Mouse (Mus musculus) embryonic facial prominence, embryonic 10.5 days (tissue): ENCODE data around the gene Ythdc1. TPM values are rescaled to one million over a fixed set of nuclear protein-coding genes. Genes with fewer than 3 reads are reported as not detected.
"Not testable (repeated sequence)": the region's sequence is repeated elsewhere in the genome, so short reads cannot be mapped to it uniquely, and the experiment has no call there.

Experiments
- DNase-seq: peaks from one replicate; pipeline ENCODE4 v3.0.0-alpha.2; 2017; ENCODE audit warnings: low spot score
- H3K27ac ChIP-seq: fragments of 300-500 bp; sonication (generic); replicated peaks from 2 replicates; pipeline ENCODE4 v1.5.1; 2016; ENCODE audit warnings: mild to moderate bottlenecking
- H3K27me3 ChIP-seq: fragments of 300-500 bp; sonication (generic); replicated peaks from 2 replicates; pipeline ENCODE4 v1.6.1; 2016; ENCODE audit warnings: low read depth, mild to moderate bottlenecking; ENCODE audit not compliant: poor library complexity, severe bottlenecking
- H3K36me3 ChIP-seq: fragments of 300-500 bp; sonication (generic); replicated peaks from 2 replicates; pipeline ENCODE4 v1.6.1; 2016; ENCODE audit warnings: mild to moderate bottlenecking, moderate library complexity
- H3K4me1 ChIP-seq: fragments of 300-500 bp; sonication (generic); 2 replicates; pipeline ENCODE4 v1.6.1; 2016
- H3K4me3 ChIP-seq: fragments of 300-500 bp; sonication (generic); 2 replicates; pipeline ENCODE4 v1.5.1; 2016; ENCODE audit warnings: mild to moderate bottlenecking, moderate library complexity
- H3K9me3 ChIP-seq: fragments of 300-500 bp; sonication (generic); 2 replicates; pipeline ENCODE4 v1.6.1; 2016; ENCODE audit warnings: mild to moderate bottlenecking
- WGBS: fragments of 180-500 bp; shearing (Covaris S2); methylation state at CpG from one replicate; pipeline ENCODE4 v1.1.7; 2016; 5-methylcytosine and 5-hydroxymethylcytosine counted together
- polyA plus RNA-seq: library from polyadenylated mRNA; unstranded; fragments of >200 nt; fragmentation: Nextera tagmentation; extraction: Ambion mirVana; gene quantifications from 2 replicates; pipeline ENCODE4 v1.2.1, GENCODE M21; 2016

Ythdc1 gene
- polyA plus RNA-seq, 1 experiment from 2014 or later: 43.7 TPM

DNA sequence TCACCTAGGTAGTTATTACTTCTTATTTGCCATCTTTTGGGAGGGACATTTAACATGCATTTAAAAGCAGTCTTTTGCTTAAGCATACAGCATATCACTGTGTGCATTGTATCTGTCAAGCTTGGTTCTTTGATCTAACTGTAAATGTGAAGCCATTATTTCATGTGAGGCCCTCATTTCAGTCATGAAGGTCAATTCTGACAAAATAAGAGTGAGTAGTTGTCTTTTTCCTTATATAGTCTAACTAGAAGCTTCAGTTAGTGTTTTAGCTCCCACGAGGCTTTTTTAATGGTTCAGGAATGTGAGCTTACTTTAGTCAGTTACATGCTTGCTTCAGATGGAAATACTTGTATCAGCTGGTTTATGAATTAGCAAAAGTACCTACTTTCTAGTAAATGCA is 34.1 kb downstream of the Ythdc1 start:
- Histone ChIP-seq H3K36me3 (peaks cover 46% of the 10 kb centered on the region), H3K27me3 (no peaks in the 10 kb centered on the region), H3K9me3 (peaks cover 3% of the 10 kb centered on the region; the same call in 1 of the 2 replicates), H3K4me3 (no peak overlapping the region), H3K27ac (no peak overlapping the region), H3K4me1 (no peaks in the 10 kb centered on the region)
- no peak for DNase-seq
- 85% methylated on average over 1 of the region's 1 CpGs for WGBS

DNA sequence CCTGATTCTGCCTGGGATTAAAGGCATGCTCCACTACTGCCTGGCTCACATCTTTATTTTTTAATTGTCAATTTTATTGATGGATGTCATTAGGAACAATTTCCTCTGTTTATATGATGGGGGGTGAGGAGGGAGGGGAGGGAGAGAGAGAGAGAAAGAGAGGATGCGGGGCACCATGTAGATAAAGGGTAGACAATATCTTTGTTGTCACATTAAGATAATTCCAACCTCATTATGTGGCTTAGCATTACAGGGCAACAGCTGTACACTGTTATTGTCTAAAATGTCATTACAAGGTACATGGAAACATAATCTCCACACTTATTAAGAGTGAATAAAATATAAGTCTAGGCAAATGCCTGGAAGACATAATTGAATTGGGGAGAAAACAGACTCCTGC is 35.5 kb downstream of the Ythdc1 start:
- Histone ChIP-seq H3K36me3 (peaks cover 32% of the 10 kb centered on the region), H3K27ac (no peak overlapping the region), H3K9me3 (peaks cover 3% of the 10 kb centered on the region; the same call in 1 of the 2 replicates), H3K27me3 (no peaks in the 10 kb centered on the region), H3K4me1 (no peaks in the 10 kb centered on the region), H3K4me3 (no peak overlapping the region)
- WGBS: 89% methylated on average over 1 of the region's 1 CpGs
- no peak for DNase-seq

DNA sequence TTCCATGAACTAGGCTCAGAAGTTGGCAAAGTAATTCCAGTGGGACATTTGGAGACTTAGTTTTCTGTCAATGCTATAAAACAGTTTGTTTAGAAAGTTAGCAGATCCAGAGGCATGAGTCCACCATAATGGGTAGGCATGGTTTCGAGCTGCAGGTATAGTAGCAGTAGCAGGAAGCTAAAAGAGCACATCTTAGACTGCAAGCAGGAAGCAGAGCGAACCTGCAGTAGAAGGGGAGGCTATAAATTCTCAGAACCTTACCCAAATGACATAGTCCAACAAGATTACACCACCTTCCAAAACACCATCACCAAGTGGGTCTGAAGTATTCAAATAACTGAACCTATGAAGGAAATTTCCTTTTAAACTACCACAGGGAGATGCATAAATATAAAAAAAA is 36.2 kb downstream of the Ythdc1 start:
- H3K4me1 ChIP-seq: no peaks in the 10 kb centered on the region
- H3K9me3 ChIP-seq: peaks cover 3% of the 10 kb centered on the region; the same call in 1 of the 2 replicates
- H3K36me3 ChIP-seq: peaks cover 26% of the 10 kb centered on the region
- no peak overlapping the region for H3K27ac ChIP-seq
- WGBS: 90% methylated on average over 2 of the region's 2 CpGs
- H3K27me3 ChIP-seq: no peaks in the 10 kb centered on the region
- no peak for DNase-seq
- H3K4me3 ChIP-seq: no peak overlapping the region

DNA sequence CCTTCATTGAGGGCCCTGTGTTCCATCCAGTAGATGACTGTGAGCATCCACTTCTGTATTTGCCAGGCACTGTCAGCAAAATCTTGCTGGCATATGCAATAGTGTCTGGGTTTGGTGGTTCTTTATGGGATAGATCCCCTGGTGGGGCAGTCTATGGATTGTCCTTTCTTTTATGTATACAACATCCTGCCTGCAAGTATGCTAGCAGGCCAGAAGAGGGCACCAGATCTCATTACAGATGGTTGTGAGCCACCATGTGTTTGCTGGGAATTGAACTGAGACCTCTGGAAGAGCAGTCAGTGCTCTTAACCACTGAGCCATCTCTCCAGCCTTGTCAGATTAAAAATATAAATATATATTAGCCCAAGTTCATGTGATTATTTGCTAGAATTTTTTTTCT is 37.2 kb downstream of the Ythdc1 start:
- H3K36me3 ChIP-seq: peaks cover 16% of the 10 kb centered on the region
- not testable (repeated sequence) for H3K9me3 ChIP-seq, H3K27ac ChIP-seq, H3K4me1 ChIP-seq, H3K4me3 ChIP-seq, DNase-seq, H3K27me3 ChIP-seq

DNA sequence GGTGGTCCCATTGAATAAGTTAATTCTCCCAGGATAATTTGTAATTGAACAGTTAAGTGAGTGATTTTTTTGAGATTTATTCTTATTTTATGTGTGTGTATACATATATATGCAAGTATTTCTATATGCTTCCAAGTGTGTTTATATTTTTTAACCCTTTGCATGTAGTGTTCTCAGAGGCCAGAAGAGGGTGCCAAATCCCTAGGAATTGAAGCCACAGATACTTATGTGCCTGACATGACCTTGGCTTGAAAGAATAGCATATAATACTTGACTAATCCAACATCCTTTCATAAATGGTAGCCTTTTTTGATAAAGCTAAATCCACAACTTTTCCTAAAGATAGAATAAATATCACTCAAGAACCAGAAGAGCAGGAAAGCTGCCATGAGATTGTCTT is 46.1 kb downstream of the Ythdc1 start:
- peak; percentile 22 for DNase-seq
- Histone ChIP-seq H3K4me3 (no peak overlapping the region), H3K4me1 (no peaks in the 10 kb centered on the region), H3K9me3 (no peaks in the 10 kb centered on the region), H3K27ac (no peak overlapping the region), H3K27me3 (no peaks in the 10 kb centered on the region), H3K36me3 (no peaks in the 10 kb centered on the region)

DNA sequence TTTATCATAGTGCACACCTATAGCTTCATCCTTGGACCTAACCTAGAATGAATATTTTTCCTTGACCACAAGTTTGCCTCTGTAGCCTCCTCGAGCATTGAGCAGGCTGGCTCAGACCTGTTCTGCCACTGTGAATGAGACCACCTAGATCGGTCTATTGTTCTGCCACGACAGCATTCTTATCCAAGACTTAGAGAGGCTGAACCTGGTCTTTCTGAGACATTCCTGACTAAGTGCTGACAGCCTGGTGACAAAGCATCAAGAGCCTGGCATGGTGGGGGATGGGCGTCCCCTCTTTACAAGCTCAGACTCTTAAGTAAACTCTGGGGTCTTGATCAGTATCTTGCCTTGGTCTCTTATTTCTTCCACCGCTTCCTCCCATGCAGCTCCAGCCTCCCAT is 47.6 kb downstream of the Ythdc1 start:
- WGBS: 45% methylated on average over 5 of the region's 5 CpGs
- no peaks in the 10 kb centered on the region for H3K9me3 ChIP-seq
- H3K4me3 ChIP-seq: no peak overlapping the region
- no peaks in the 10 kb centered on the region for H3K36me3 ChIP-seq
- no peaks in the 10 kb centered on the region for H3K27me3 ChIP-seq
- no peaks in the 10 kb centered on the region for H3K4me1 ChIP-seq
- DNase-seq: peak; percentile 53
- no peak overlapping the region for H3K27ac ChIP-seq

DNA sequence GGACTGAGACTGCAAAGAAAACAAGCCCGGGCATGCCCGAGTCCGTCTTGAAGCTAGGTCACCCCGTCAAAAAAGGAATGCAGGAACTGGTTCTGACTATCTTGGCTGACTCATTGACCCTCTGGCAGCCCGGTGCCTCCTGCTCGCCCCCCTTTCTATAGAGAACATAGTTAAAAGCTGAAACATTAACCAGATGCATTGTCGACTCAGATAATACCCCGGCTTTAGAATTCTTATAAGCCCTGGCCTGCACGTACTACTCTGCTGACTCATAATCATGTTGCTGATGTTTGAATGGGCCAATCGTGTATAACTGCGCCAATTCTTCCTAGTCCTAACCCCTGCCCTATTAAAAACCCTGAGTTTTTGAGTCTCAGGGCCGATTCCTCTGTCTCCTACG is 52.5 kb downstream of the Ythdc1 start:
- 78% methylated on average over 13 of the region's 13 CpGs for WGBS
- H3K9me3 ChIP-seq, DNase-seq: not testable (repeated sequence)

DNA sequence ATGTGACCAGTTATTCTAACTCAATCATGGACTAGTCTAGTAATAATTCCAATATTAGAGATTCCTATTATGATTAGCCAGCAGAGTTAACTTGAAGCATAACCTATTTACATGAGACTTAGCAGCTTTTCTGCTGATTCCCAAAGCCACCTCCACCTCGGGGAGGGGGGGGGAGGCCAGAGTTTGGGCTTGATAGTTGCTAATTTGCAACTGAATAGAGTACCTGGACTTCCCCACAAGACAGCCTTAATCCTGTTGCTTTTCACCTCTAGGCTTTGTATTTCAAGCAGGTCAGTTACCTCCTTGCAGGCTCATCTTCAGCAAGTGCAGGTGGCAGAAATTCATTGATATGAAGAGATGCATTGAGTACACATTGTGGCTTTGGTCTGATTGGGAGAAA is 53.7 kb downstream of the Ythdc1 start:
- DNase-seq: no peak
- no peaks in the 10 kb centered on the region for H3K36me3 ChIP-seq
- WGBS: 16% methylated on average over 1 of the region's 1 CpGs

More for the DNA sequence above, 52.5 kb downstream of the Ythdc1 start:
- not testable (repeated sequence) for H3K27me3 ChIP-seq, H3K36me3 ChIP-seq, H3K4me3 ChIP-seq, H3K27ac ChIP-seq, H3K4me1 ChIP-seq

DNA sequence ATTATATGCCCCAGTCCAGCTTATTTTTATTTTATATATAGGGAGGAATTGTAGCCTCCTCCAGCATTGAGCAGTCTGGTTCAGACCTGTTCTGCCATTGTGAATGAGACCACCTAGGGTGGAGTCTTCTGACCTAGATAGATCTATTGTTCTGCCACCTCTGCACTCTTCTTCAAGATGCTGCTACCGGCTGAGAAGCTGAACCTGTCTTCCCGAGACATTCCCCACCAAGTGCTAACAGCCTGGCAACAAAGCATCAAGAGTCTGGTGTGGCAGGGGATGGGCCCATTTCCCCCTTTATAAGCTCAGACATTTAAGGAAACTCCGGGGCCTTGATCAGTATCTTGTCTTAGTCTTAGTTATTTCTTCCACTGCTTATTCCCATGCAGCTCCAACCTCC is 54.3 kb downstream of the Ythdc1 start:
- Histone ChIP-seq H3K4me1 (no peaks in the 10 kb centered on the region), H3K36me3 (no peaks in the 10 kb centered on the region), H3K27me3 (no peaks in the 10 kb centered on the region), H3K9me3 (no peaks in the 10 kb centered on the region), H3K27ac (no peak overlapping the region), H3K4me3 (no peak overlapping the region)
- WGBS: 43% methylated on average over 3 of the region's 3 CpGs
- no peak for DNase-seq

More for the DNA sequence above, 53.7 kb downstream of the Ythdc1 start:
- no peaks in the 10 kb centered on the region for H3K27me3 ChIP-seq
- H3K4me3 ChIP-seq: no peak overlapping the region
- no peak overlapping the region for H3K27ac ChIP-seq
- H3K9me3 ChIP-seq: no peaks in the 10 kb centered on the region
- H3K4me1 ChIP-seq: no peaks in the 10 kb centered on the region

DNA sequence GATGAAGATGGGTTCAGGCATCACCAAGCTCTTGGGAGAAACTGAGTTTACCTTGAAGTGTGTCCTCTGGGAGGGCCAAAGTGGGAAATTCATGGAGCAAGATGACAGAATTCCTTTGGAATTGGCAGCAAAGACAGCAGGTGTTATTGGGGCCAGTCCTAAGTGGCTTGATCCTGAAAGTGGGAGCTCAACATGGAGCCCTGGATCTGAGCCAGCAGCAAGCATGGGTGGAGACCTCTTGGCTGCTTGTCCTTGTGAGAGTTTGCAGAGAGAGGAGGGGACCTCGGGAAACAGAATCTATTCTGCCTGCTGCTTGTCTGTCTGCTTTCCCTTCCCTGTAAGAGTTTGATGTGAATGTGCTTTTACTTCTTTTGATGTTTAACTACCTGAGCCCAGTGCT is 67.9 kb downstream of the Ythdc1 start:
- 68% methylated on average over 1 of the region's 1 CpGs for WGBS
- no peak overlapping the region for H3K4me3 ChIP-seq
- H3K9me3 ChIP-seq: no peaks in the 10 kb centered on the region
- H3K4me1 ChIP-seq: no peaks in the 10 kb centered on the region
- no peak for DNase-seq
- no peak overlapping the region for H3K27ac ChIP-seq
- H3K36me3 ChIP-seq: no peaks in the 10 kb centered on the region
- no peaks in the 10 kb centered on the region for H3K27me3 ChIP-seq

Other genes starting within 250 kb of the Ythdc1 start
- 0.04 TPM in 1 of 2 replicates, not detected in the other for gene Tmprss11f, start 171.8 kb upstream of the Ythdc1 start, polyA plus RNA-seq
- gene Tmprss11b, start 127.9 kb upstream of the Ythdc1 start, polyA plus RNA-seq: not detected in 2 replicates
- gene Tmprss11e, start 58.4 kb upstream of the Ythdc1 start, polyA plus RNA-seq: not detected in 2 replicates
- gene Ugt2b34, start 102.7 kb downstream of the Ythdc1 start, polyA plus RNA-seq: 0.06 TPM in 1 of 2 replicates, not detected in the other
- gene Ugt2b1, start 122.3 kb downstream of the Ythdc1 start, polyA plus RNA-seq: not detected in 2 replicates
- not detected in 2 replicates for gene Ugt2b35, start 196.6 kb downstream of the Ythdc1 start, polyA plus RNA-seq